Mouse (Mus musculus) neural tube, embryonic 11.5 days (tissue): ENCODE results near the gene Aldh16a1. TPM values are rescaled to one million over a fixed set of nuclear protein-coding genes. Genes with fewer than 3 reads are reported as not detected.

Experiments
- ATAC-seq: fragments of 200-750 bp; cut with Nextera tagmentation; 2 replicates; pipeline ENCODE4 v1.8.0; 2017; ENCODE audit warnings: moderate number of reproducible peaks, mild to moderate bottlenecking, moderate TSS enrichment, moderate library complexity; ENCODE audit not compliant: insufficient read depth, low FRiP score, low TSS enrichment
- DNase-seq: peaks from one replicate; pipeline ENCODE4 v3.0.0-alpha.2; 2015; ENCODE audit warnings: low spot score
- H3K27ac ChIP-seq: fragments of 300-500 bp; sonication (generic); 2 replicates; pipeline ENCODE4 v1.5.1; 2014; ENCODE audit warnings: low read depth, mild to moderate bottlenecking, low read length
- H3K27me3 ChIP-seq: fragments of 300-500 bp; sonication (generic); 2 replicates; pipeline ENCODE4 v1.6.1; 2014; ENCODE audit warnings: mild to moderate bottlenecking, low read length, mixed read lengths; ENCODE audit not compliant: control insufficient read depth, insufficient read depth
- H3K36me3 ChIP-seq: fragments of 300-500 bp; sonication (generic); 2 replicates; pipeline ENCODE4 v1.6.1; 2014; ENCODE audit warnings: mild to moderate bottlenecking, low read length, moderate library complexity, mixed read lengths; ENCODE audit not compliant: control insufficient read depth, insufficient read depth
- H3K4me1 ChIP-seq: fragments of 300-500 bp; sonication (generic); 2 replicates; pipeline ENCODE4 v1.6.1; 2014; ENCODE audit warnings: low read length, mixed read lengths; ENCODE audit not compliant: control insufficient read depth, insufficient read depth
- H3K4me2 ChIP-seq: fragments of 300-500 bp; sonication (generic); 2 replicates; pipeline ENCODE4 v1.6.1; 2014; ENCODE audit warnings: low read depth, mild to moderate bottlenecking, moderate library complexity
- H3K4me3 ChIP-seq: fragments of 300-500 bp; sonication (generic); 2 replicates; pipeline ENCODE4 v1.5.1; 2014; ENCODE audit warnings: low read depth, low read length
- H3K9ac ChIP-seq: fragments of 300-500 bp; sonication (generic); 2 replicates; pipeline ENCODE4 v1.6.1; 2014; ENCODE audit warnings: mild to moderate bottlenecking, low read length
- H3K9me3 ChIP-seq: fragments of 300-500 bp; sonication (generic); 2 replicates; pipeline ENCODE4 v1.6.1; 2016; ENCODE audit warnings: low read length; ENCODE audit not compliant: control insufficient read depth
- WGBS: fragments of 180-500 bp; shearing (Covaris S2); extraction: QIAGEN DNeasy Blood & Tissue Kit; methylation state at CpG from one replicate; pipeline ENCODE4 v1.1.7; 2014; 5-methylcytosine and 5-hydroxymethylcytosine counted together
- microRNA counts: library from miRNA; unstranded; fragments of <30 nt; microRNA quantifications from one replicate; lab custom pipeline; 2015
- microRNA-seq: library from miRNA; unstranded; fragments of <30 nt; microRNA quantifications from one replicate; pipeline ENCODE4, GENCODE M21; 2016
- polyA plus RNA-seq: library from polyadenylated mRNA; unstranded; fragments of >200 nt; fragmentation: Nextera tagmentation; extraction: Ambion mirVana; gene quantifications from 2 replicates; pipeline ENCODE4 v1.2.1, GENCODE M21; 2014

Aldh16a1 gene
- polyA plus RNA-seq, 1 experiment from 2014 or later: 37.6 TPM

DNA sequence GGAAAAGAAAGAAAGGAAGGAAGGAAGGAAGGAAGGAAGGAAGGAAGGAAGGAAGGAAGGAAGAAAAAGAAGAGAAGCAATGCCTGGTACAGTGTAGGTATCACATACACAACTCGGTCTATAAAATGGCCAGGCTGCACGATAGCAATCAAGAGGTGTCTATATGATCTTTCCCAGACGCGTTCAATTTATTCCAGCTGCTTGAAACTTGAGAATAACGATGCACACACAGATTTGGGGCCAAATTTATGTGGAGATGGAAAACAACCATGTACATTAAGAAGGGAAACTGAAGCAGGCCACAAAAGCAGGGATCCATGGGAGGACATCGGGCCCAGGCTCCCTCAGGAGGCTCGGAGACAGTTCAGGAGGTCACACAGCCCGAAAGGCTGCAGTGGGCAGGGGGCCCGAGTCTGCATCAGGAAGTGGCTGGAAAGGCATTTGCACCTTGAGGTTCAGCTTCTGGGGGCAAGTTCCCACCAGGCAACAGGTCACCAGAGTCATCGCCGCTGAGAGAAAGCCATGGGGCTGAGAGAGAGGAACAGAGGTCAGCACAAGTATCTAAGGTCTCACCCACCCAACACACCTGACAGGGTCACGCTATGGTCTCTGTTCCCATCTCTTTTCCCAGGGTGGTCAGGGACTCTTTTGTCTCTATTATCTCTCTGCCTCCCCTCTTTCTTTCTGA lies 61.4 kb downstream of the Aldh16a1 start:
- Histone ChIP-seq H3K27ac (no peak overlapping the region), H3K27me3 (no peaks in the 10 kb centered on the region), H3K4me2 (no peak overlapping the region), H3K36me3 (no peaks in the 10 kb centered on the region), H3K4me1 (0 out of 2 replicates have a peak, but pooled peaks cover 2% of the 10 kb centered on the region), H3K9me3 (no peaks in the 10 kb centered on the region), H3K4me3 (no peak overlapping the region), H3K9ac (no peak overlapping the region)
- WGBS: 58% methylated on average over 12 of the region's 12 CpGs
- ATAC-seq (no peak), DNase-seq (no peak)

- Histone ChIP-seq H3K27ac (0 out of 2 replicates have a peak within 1 kb of the TSS, but pooled peaks have one; percentile 23), H3K36me3 (no peaks in the 10 kb centered on the region; the same call in 1 of the 2 replicates), H3K27me3 (no peaks in the 10 kb centered on the region), H3K4me2 (peak within 1 kb of the TSS; percentile 60), H3K9me3 (no peaks in the 10 kb centered on the region), H3K4me1 (0 out of 2 replicates have a peak, but pooled peaks cover 2% of the 10 kb centered on the region), H3K9ac (peak within 1 kb of the TSS; percentile 55), H3K4me3 (peak within 1 kb of the TSS; percentile 49)
- DNase-seq: peak; percentile 93
- peak; percentile 90 for ATAC-seq
- WGBS: under 1% methylated on average over 16 of the region's 16 CpGs
These were observed 62.3 kb downstream of the Aldh16a1 start, which contains the start of gene Rcn3 for GRCm38 (mm10) chr7:45092048-45092447. TSS of gene Rcn3 (minus strand) at chr7:45092221.

DNA sequence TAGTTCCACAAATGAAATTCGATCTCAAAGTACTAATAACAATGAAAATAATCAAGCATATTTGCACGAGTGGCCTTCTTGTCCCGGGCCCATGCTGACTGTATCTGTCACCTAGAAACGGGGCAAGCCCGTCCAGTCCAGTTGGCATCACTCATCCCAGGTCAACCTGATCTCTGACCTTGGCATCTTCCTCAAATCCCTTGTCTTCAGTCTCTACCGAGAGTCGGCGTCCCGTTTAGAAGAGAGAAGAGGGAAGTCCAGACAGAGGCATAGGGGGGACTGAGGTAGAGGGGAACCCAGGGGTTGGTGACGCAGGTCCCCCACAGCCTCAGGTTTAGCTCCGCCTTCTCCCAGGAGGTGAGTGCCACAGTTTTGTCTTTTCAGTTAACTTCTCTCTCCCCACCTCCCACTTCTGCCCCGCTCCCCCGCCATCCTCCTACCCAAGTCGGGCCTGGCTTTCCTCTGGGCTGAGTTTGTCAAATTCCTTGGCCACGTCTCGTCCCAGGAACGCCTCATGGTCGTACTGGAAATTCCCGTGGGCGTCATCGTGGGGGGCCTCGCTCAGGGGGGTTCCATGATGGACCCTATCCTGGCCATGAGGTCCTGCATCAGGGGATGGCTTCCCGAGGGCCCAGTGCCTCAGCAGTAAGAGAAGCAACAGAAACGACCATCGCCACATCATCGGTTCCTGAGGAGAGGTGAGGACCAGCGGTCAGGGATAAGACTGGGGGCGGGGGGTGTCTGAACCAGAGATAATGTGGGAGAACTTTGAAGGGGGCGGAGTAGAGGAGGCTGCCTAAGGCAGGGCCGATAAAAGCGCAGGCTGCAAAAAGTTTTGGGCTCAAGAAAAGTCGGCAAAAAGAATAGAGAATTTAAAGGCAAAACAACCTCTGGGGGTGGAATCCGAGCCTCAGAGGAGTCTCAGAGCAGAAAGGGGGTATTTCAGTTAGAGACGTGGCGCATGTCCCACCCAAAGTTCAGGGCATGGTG lies 63.1 kb downstream of the Aldh16a1 start:
- peak; percentile 40 for DNase-seq
- Histone ChIP-seq H3K36me3 (peaks cover 4% of the 10 kb centered on the region), H3K4me1 (0 out of 2 replicates have a peak, but pooled peaks cover 2% of the 10 kb centered on the region), H3K9me3 (no peaks in the 10 kb centered on the region), H3K4me2 (peak overlapping the region; percentile 60), H3K9ac (peak overlapping the region; percentile 55), H3K27ac (0 out of 2 replicates have a peak overlapping the region, but pooled peaks have one; percentile 23), H3K27me3 (no peaks in the 10 kb centered on the region), H3K4me3 (peak overlapping the region; percentile 49)
- ATAC-seq: 0 out of 2 replicates have a peak, but pooled peaks have one; percentile 30
- 16% methylated on average over 35 of the region's 35 CpGs for WGBS

MicroRNAs within 50 kb of the gene (microRNA counts, 519-probe panel; counts per million panel counts)
- microRNA mmu-miR-150 (lab: Ali Mortazavi, UCI): 171 counts per million, percentile 57 among the panel's probes with 10 or more counts

Small RNA genes within 50 kb of the gene (microRNA-seq; reads per million reads assigned to microRNA genes)
- 9.9 reads per million, percentile 22 among the genes with 10 or more reads in this experiment for gene Mir150
- gene Mir5121: 10.7 reads per million, percentile 23 among the genes with 10 or more reads in this experiment
- not detected for gene Mir7055

Other genes with a start within 250 kb of the Aldh16a1 start
- 92.5 and 95.0 TPM in 2 replicates for gene Ap2a1, start 225.1 kb downstream of the Aldh16a1 start, polyA plus RNA-seq
- gene Tsks, start 211.4 kb downstream of the Aldh16a1 start, polyA plus RNA-seq: 0.27 TPM in 1 of 2 replicates, not detected in the other
- 22.0 and 25.2 TPM in 2 replicates for gene Cpt1c, start 179.7 kb downstream of the Aldh16a1 start, polyA plus RNA-seq
- 304 and 319 TPM in 2 replicates for gene Prmt1, start 168.0 kb downstream of the Aldh16a1 start, polyA plus RNA-seq
- gene Irf3, start 156.9 kb downstream of the Aldh16a1 start, polyA plus RNA-seq: 67.1 and 72.3 TPM in 2 replicates
- gene Bcl2l12, start 155.9 kb downstream of the Aldh16a1 start, polyA plus RNA-seq: 51.6 and 52.9 TPM in 2 replicates
- 54.7 and 57.6 TPM in 2 replicates for gene Scaf1, start 138.2 kb downstream of the Aldh16a1 start, polyA plus RNA-seq
- gene Rras, start 136.6 kb downstream of the Aldh16a1 start, polyA plus RNA-seq: 17.7 and 20.0 TPM in 2 replicates
- gene Prr12, start 101.7 kb downstream of the Aldh16a1 start, polyA plus RNA-seq: 12.9 and 13.2 TPM in 2 replicates
- 59.3 and 65.1 TPM in 2 replicates for gene Nosip, start 92.2 kb downstream of the Aldh16a1 start, polyA plus RNA-seq
- 14.8 and 16.2 TPM in 2 replicates for gene Prrg2, start 91.9 kb downstream of the Aldh16a1 start, polyA plus RNA-seq
- 142 and 151 TPM in 2 replicates for gene Rcn3, start 62.4 kb downstream of the Aldh16a1 start, polyA plus RNA-seq
- 11.3 and 12.8 TPM in 2 replicates for gene Fcgrt, start 50.7 kb downstream of the Aldh16a1 start, polyA plus RNA-seq
- 1,454 and 1,462 TPM in 2 replicates for gene Rps11, start 30.1 kb downstream of the Aldh16a1 start, polyA plus RNA-seq
- gene Rpl13a, start 25.8 kb downstream of the Aldh16a1 start, polyA plus RNA-seq: 1,071 and 1,190 TPM in 2 replicates
- gene Gm45713, start 18.4 kb downstream of the Aldh16a1 start, polyA plus RNA-seq: 0.21 and 0.30 TPM in 2 replicates
- gene Flt3l, start 18.2 kb downstream of the Aldh16a1 start, polyA plus RNA-seq: 0.76 and 0.85 TPM in 2 replicates
- 98.4 and 108 TPM in 2 replicates for gene Pih1d1, start 281 bp downstream of the Aldh16a1 start, polyA plus RNA-seq
- 2.3 and 3.6 TPM in 2 replicates for gene Slc17a7, start 9.4 kb upstream of the Aldh16a1 start, polyA plus RNA-seq
- gene Gfy, start 25.0 kb upstream of the Aldh16a1 start, polyA plus RNA-seq: not detected in 2 replicates
- not detected in 2 replicates for gene Pth2, start 26.4 kb upstream of the Aldh16a1 start, polyA plus RNA-seq
- gene Ccdc155, start 50.3 kb upstream of the Aldh16a1 start, polyA plus RNA-seq: 0.27 and 0.47 TPM in 2 replicates
- 3.1 and 5.2 TPM in 2 replicates for gene Dkkl1, start 57.6 kb upstream of the Aldh16a1 start, polyA plus RNA-seq
- gene Tead2, start 61.2 kb upstream of the Aldh16a1 start, polyA plus RNA-seq: 247 and 252 TPM in 2 replicates
- gene Cd37, start 84.5 kb upstream of the Aldh16a1 start, polyA plus RNA-seq: 0.74 and 0.76 TPM in 2 replicates
- 0.11 TPM in 1 of 2 replicates, not detected in the other for gene Slc6a16, start 86.5 kb upstream of the Aldh16a1 start, polyA plus RNA-seq
- not detected in 2 replicates for gene Slc6a21, start 122.9 kb upstream of the Aldh16a1 start, polyA plus RNA-seq
- 6.5 and 8.6 TPM in 2 replicates for gene Trpm4, start 179.2 kb upstream of the Aldh16a1 start, polyA plus RNA-seq
- gene Hrc, start 180.7 kb upstream of the Aldh16a1 start, polyA plus RNA-seq: 0.87 and 1.1 TPM in 2 replicates
- 11.9 and 12.1 TPM in 2 replicates for gene Ppfia3, start 212.4 kb upstream of the Aldh16a1 start, polyA plus RNA-seq
- gene Lin7b, start 216.0 kb upstream of the Aldh16a1 start, polyA plus RNA-seq: 1.6 and 3.4 TPM in 2 replicates
- gene Snrnp70, start 241.2 kb upstream of the Aldh16a1 start, polyA plus RNA-seq: 66.4 and 74.1 TPM in 2 replicates